Mouse (Mus musculus) MEL (cell line): ENCODE data around the gene Fam20b. TPM values are rescaled to one million over a fixed set of nuclear protein-coding genes. Genes with fewer than 3 reads are reported as not detected.

Experiments used
- DNase-seq: peaks from one replicate; pipeline ENCODE4 v3.0.0; 2011; ENCODE audit warnings: low read depth, low spot score
- H3K27ac ChIP-seq: 2 replicates; pipeline ENCODE4 v1.5.1; 2012; ENCODE audit warnings: low read depth, mild to moderate bottlenecking, control low read depth, low read length, moderate library complexity; ENCODE audit not compliant: control insufficient read depth
- H3K27me3 ChIP-seq, 2 experiments: fragments of 150-350 bp in 1 of 2; sonication (generic) in 1 of 2; 2 replicates each; pipeline ENCODE4 v1.6.1; 2012; ENCODE audit warnings: low read length in 2 of 2, mild to moderate bottlenecking in 2 of 2, improper control_type of control experiment in 1 of 2, moderate library complexity in 1 of 2; ENCODE audit not compliant: insufficient read depth in 2 of 2, control insufficient read depth in 1 of 2
- H3K36me3 ChIP-seq, 2 experiments: 2 replicates each; pipeline ENCODE4 v1.6.1; 2012 to 2014; ENCODE audit warnings: low read length in 2 of 2, improper control_type of control experiment in 1 of 2, inconsistent platforms in 1 of 2, mild to moderate bottlenecking in 1 of 2; ENCODE audit not compliant: insufficient read depth in 2 of 2, control insufficient read depth in 1 of 2
- H3K4me1 ChIP-seq, 2 experiments: fragments of 150-350 bp in 1 of 2; sonication (generic) in 1 of 2; 2 replicates each; pipeline ENCODE4 v1.6.1; 2012; ENCODE audit warnings: low read length in 2 of 2, improper control_type of control experiment in 1 of 2, mild to moderate bottlenecking in 1 of 2; ENCODE audit not compliant: insufficient read depth in 2 of 2, control insufficient read depth in 1 of 2
- H3K4me3 ChIP-seq, 2 experiments: fragments of 150-350 bp in 1 of 2; sonication (generic) in 1 of 2; 2 replicates each; pipeline ENCODE4 v1.5.1; 2012; ENCODE audit warnings: low read depth in 2 of 2, low read length in 2 of 2, mild to moderate bottlenecking in 2 of 2, moderate library complexity in 2 of 2, control low read depth in 1 of 2, improper control_type of control experiment in 1 of 2; ENCODE audit not compliant: control insufficient read depth in 1 of 2, insufficient read depth in 1 of 2
- H3K79me2 ChIP-seq: 2 replicates; pipeline ENCODE4 v1.6.1; 2012; ENCODE audit warnings: mild to moderate bottlenecking, low read length, moderate library complexity; ENCODE audit not compliant: control insufficient read depth, poor library complexity, insufficient read depth
- H3K9ac ChIP-seq: 2 replicates; pipeline ENCODE4 v1.6.1; 2012; ENCODE audit warnings: low read depth, mild to moderate bottlenecking, control low read depth, low read length, moderate library complexity; ENCODE audit not compliant: control insufficient read depth, poor library complexity, severe bottlenecking
- H3K9me3 ChIP-seq: fragments of 150-350 bp; sonication (generic); replicated peaks from 2 replicates; pipeline ENCODE4 v1.6.1; 2012; ENCODE audit warnings: mild to moderate bottlenecking, low read length, improper control_type of control experiment, moderate library complexity; ENCODE audit not compliant: insufficient read depth
- BHLHE40 ChIP-seq: IDR thresholded peaks from 2 replicates; pipeline ENCODE4 v1.6.1; 2012; ENCODE audit warnings: low read depth, mild to moderate bottlenecking, inconsistent platforms, low read length, improper control_type of control experiment, borderline replicate concordance
- CHD1 ChIP-seq: IDR thresholded peaks from 2 replicates; pipeline ENCODE4 v1.6.1; 2012; ENCODE audit warnings: low read depth, mild to moderate bottlenecking, inconsistent platforms, low read length, improper control_type of control experiment
- CTCF ChIP-seq, 3 experiments: IDR thresholded peaks in 2 of 3; conservative IDR thresholded peaks in 1 of 3; 2 replicates each; pipeline ENCODE4 v1.5.1; 2011 to 2012; ENCODE audit warnings: low read length in 3 of 3, low read depth in 2 of 3, mild to moderate bottlenecking in 2 of 3, improper control_type of control experiment in 1 of 3, inconsistent platforms in 1 of 3, mixed read lengths in 1 of 3, moderate library complexity in 1 of 3; ENCODE audit not compliant: control insufficient read depth in 1 of 3, insufficient read depth in 1 of 3, poor library complexity in 1 of 3, severe bottlenecking in 1 of 3
- ELF1 ChIP-seq: IDR thresholded peaks from 2 replicates; pipeline ENCODE4 v1.6.1; 2014; ENCODE audit warnings: low read depth, mild to moderate bottlenecking, inconsistent platforms, low read length, improper control_type of control experiment, moderate library complexity
- EP300 ChIP-seq, 2 experiments: IDR thresholded peaks; 2 replicates each; pipeline ENCODE4 v1.6.1; 2011; ENCODE audit warnings: improper control_type of control experiment in 2 of 2, low read length in 2 of 2, low read depth in 1 of 2, mild to moderate bottlenecking in 1 of 2
- ETS1 ChIP-seq: IDR thresholded peaks from 2 replicates; pipeline ENCODE4 v1.6.1; 2012; ENCODE audit warnings: low read depth, mild to moderate bottlenecking, inconsistent platforms, low read length, improper control_type of control experiment, moderate library complexity
- GABPA ChIP-seq: IDR thresholded peaks from 2 replicates; pipeline ENCODE4 v1.6.1; 2012; ENCODE audit warnings: low read depth, mild to moderate bottlenecking, inconsistent platforms, low read length, improper control_type of control experiment, moderate library complexity
- JUND ChIP-seq: IDR thresholded peaks from 2 replicates; pipeline ENCODE4 v1.6.1; 2011; ENCODE audit warnings: low read depth, mild to moderate bottlenecking, improper control_type of control experiment, low read length
- MAFK ChIP-seq: IDR thresholded peaks from 2 replicates; pipeline ENCODE4 v1.6.1; 2011; ENCODE audit warnings: low read depth, mild to moderate bottlenecking, low read length, improper control_type of control experiment, borderline replicate concordance
- MEF2A ChIP-seq: IDR thresholded peaks from 2 replicates; pipeline ENCODE4 v1.6.1; 2014; ENCODE audit warnings: low read depth, mild to moderate bottlenecking, inconsistent platforms, low read length, improper control_type of control experiment; ENCODE audit not compliant: poor library complexity, insufficient replicate concordance, severe bottlenecking; ENCODE audit errors: extremely low read depth
- MXI1 ChIP-seq: IDR thresholded peaks from 2 replicates; pipeline ENCODE4 v1.6.1; 2011; ENCODE audit warnings: mild to moderate bottlenecking, low read depth, low read length, improper control_type of control experiment
- POLR2A ChIP-seq, 2 experiments: IDR thresholded peaks; 2 replicates each; pipeline ENCODE4 v1.6.1; 2011 to 2012; ENCODE audit warnings: low read length in 2 of 2, mild to moderate bottlenecking in 2 of 2, control low read depth in 1 of 2, improper control_type of control experiment in 1 of 2, low read depth in 1 of 2, moderate library complexity in 1 of 2; ENCODE audit not compliant: control insufficient read depth in 1 of 2, insufficient read depth in 1 of 2, poor library complexity in 1 of 2
- RAD21 ChIP-seq: IDR thresholded peaks from 2 replicates; pipeline ENCODE4 v1.6.1; 2011; ENCODE audit warnings: mild to moderate bottlenecking, low read depth, low read length, improper control_type of control experiment
- SIN3A ChIP-seq: IDR thresholded peaks from 2 replicates; pipeline ENCODE4 v1.6.1; 2012; ENCODE audit warnings: low read length, improper control_type of control experiment, inconsistent platforms
- SMC3 ChIP-seq: IDR thresholded peaks from 2 replicates; pipeline ENCODE4 v1.6.1; 2011; ENCODE audit warnings: low read depth, low read length, improper control_type of control experiment
- TAL1 ChIP-seq: IDR thresholded peaks from 2 replicates; pipeline ENCODE4 v1.6.1; 2012; ENCODE audit warnings: mild to moderate bottlenecking, inconsistent platforms, low read length, moderate library complexity, mixed read lengths
- TBP ChIP-seq: IDR thresholded peaks from 2 replicates; pipeline ENCODE4 v1.8.0; 2011; ENCODE audit warnings: low read depth, low read length, improper control_type of control experiment
- UBTF ChIP-seq: IDR thresholded peaks from 2 replicates; pipeline ENCODE4 v1.6.1; 2012; ENCODE audit warnings: low read depth, mild to moderate bottlenecking, inconsistent platforms, low read length, improper control_type of control experiment, moderate library complexity, borderline replicate concordance; ENCODE audit not compliant: insufficient read depth
- USF1 ChIP-seq: IDR thresholded peaks from 2 replicates; pipeline ENCODE4 v1.6.1; 2014; ENCODE audit warnings: low read depth, mild to moderate bottlenecking, inconsistent platforms, low read length, improper control_type of control experiment, moderate library complexity
- USF2 ChIP-seq, 2 experiments: IDR thresholded peaks; 2 replicates each; pipeline ENCODE4 v1.6.1; 2011 to 2012; ENCODE audit warnings: improper control_type of control experiment in 2 of 2, low read length in 2 of 2, borderline replicate concordance in 1 of 2, inconsistent platforms in 1 of 2, low read depth in 1 of 2, mild to moderate bottlenecking in 1 of 2; ENCODE audit not compliant: insufficient read depth in 1 of 2
- ZNF384 ChIP-seq: IDR thresholded peaks from 2 replicates; pipeline ENCODE4 v1.6.1; 2012; ENCODE audit warnings: low read depth, mild to moderate bottlenecking, inconsistent platforms, low read length, improper control_type of control experiment
- polyA plus RNA-seq, 2 experiments: library from polyadenylated mRNA; stranded (reverse) in 1 of 2; unstranded in 1 of 2; fragments of >175 nt in 1 of 2; fragments of >200 nt in 1 of 2; gene quantifications; 2 replicates each; pipeline versions ENCODE4 v1.2.1 to v1.2.4; 2012; ENCODE audit warnings: low replicate concordance in 2 of 2, low read depth in 1 of 2; ENCODE audit not compliant: insufficient read length in 2 of 2, insufficient read depth in 1 of 2, missing spikeins in 1 of 2
- total RNA-seq: library from RNA; depleted of rRNA; stranded (reverse); fragments of 300-350 nt; gene quantifications from 2 replicates; pipeline ENCODE4 v1.2.3, GENCODE M21; 2012

Gene Fam20b
- total and polyA plus RNA-seq, 3 experiments, result 19.6 to 22.0 TPM; not detected in 1

DNA sequence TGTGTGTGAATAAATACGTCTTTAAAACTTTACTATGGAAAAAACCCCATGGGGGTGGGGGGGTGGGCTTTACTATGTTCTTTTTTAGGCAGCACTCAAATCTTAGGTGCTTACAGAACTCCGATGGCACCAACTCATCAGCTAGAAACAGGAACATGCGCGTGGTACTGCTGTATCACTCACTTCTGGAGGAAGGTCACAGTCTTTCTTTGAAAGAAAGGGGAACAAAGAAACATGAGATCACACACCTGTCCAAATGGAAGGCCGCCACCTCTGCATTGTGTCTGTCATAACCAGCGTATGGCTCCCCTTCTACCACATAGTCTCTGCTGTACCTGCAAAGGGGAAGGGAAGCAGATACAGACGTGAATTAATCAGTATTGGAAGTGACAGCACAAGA, 16.7 kb downstream of the Fam20b start:
- no peak overlapping the region for H3K9ac ChIP-seq
- no peak overlapping the region for H3K27ac ChIP-seq
- no peak for DNase-seq
- H3K4me1 ChIP-seq, result no peaks in the 10 kb centered on the region
- H3K4me3 ChIP-seq, result no peak overlapping the region
- H3K79me2 ChIP-seq, result no peaks in the 10 kb centered on the region
- no peaks in the 10 kb centered on the region for H3K27me3 ChIP-seq
- no peaks in the 10 kb centered on the region for H3K9me3 ChIP-seq
- TF ChIP-seq TAL1 (no peak), MEF2A (no peak), ETS1 (no peak), BHLHE40 (no peak), GABPA (no peak), MAFK (no peak), POLR2A (IDR thresholded peaks at IDR 0.05; ENCODE audit: control insufficient read depth in 1 of 2, insufficient read depth in 1 of 2, low read depth in 1 of 2, low read length in 2 of 2, poor library complexity in 1 of 2) (no peak), TBP (no peak), JUND (no peak), USF2 (IDR thresholded peaks at IDR 0.05; ENCODE audit: borderline replicate concordance in 1 of 2, insufficient read depth in 1 of 2, low read depth in 1 of 2, low read length in 2 of 2) (no peak), EP300 (IDR thresholded peaks at IDR 0.05; ENCODE audit: low read depth in 1 of 2, low read length in 2 of 2) (no peak), ELF1 (no peak)
- peaks cover 0 to 10% of the 10 kb centered on the region in 2 experiments; a peak in 2 of 4 replicates for H3K36me3 ChIP-seq

DNA sequence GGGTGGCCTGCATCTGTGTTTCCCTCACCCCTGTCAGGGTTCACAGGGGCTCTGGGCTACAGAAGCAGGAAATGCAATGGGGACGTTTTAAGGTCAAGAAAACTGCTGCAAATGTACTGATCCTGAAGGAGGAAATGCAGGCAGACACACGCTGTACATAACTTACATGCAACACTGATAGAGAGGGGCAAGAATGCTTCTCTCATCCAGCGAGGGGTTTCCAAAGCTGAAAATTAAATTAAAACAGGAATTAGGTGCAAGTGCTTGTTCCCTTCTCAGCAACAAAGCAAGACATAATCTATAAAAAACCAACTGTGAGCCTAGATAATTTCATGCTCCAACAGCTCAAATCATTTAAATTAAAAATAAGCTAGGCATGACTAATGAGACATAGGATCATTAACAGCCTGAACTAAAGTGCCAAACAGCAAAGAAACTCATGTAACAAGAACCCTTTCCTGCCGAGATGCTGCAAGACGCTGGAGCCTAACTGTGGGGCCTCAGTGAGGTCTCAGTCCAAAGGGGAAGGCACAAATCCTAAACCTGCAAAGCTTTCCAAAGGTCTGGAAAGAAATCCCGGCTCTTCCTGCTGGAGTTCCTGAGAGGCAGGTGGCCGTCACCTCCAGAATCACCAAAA, 32.7 kb downstream of the Fam20b start:
- no peaks in the 10 kb centered on the region for H3K9me3 ChIP-seq
- H3K9ac ChIP-seq, result no peak overlapping the region
- H3K36me3 ChIP-seq, result no peaks in the 10 kb centered on the region; a peak in 1 of 4 replicates
- no peak overlapping the region for H3K27ac ChIP-seq
- DNase-seq, result no peak
- TF ChIP-seq MEF2A, result no peak
- TF ChIP-seq SIN3A, result no peak
- TF ChIP-seq MAFK, result no peak
- no peak for TF ChIP-seq TAL1
- no peak for TF ChIP-seq POLR2A (IDR thresholded peaks at IDR 0.05; ENCODE audit: control insufficient read depth in 1 of 2, insufficient read depth in 1 of 2, low read depth in 1 of 2, low read length in 2 of 2, poor library complexity in 1 of 2)
- no peak for TF ChIP-seq CTCF (IDR thresholded peaks at IDR 0.05 in 2 of 3, conservative IDR thresholded peaks at IDR 0.05 in 1 of 3; ENCODE audit: control insufficient read depth in 1 of 3, insufficient read depth in 1 of 3, low read depth in 2 of 3, low read length in 3 of 3, poor library complexity in 1 of 3, severe bottlenecking in 1 of 3)
- TF ChIP-seq UBTF, result no peak
- TF ChIP-seq SMC3, result no peak
- no peak for TF ChIP-seq MXI1
- no peak for TF ChIP-seq RAD21
- no peak for TF ChIP-seq ZNF384
- TF ChIP-seq GABPA, result no peak
- no peak for TF ChIP-seq CHD1
- TF ChIP-seq BHLHE40, result no peak
- no peak for TF ChIP-seq USF1
- TF ChIP-seq, all 39 proteins: peak for 0
- H3K4me1 ChIP-seq, result no peaks in the 10 kb centered on the region
- no peaks in the 10 kb centered on the region for H3K79me2 ChIP-seq
- no peaks in the 10 kb centered on the region for H3K27me3 ChIP-seq
- no peak overlapping the region for H3K4me3 ChIP-seq
